Comparison of ENCODE assay signal across 16 mouse cellular contexts in genomic region chr7:36921003-36921402, GRCm38 (mm10).
DNase-seq lines count a peak whose midpoint lies in the region; ATAC-seq and TF ChIP-seq lines count a peak whose summit lies in the region.
"Had no signal": no experiment of that assay in that cellular context is flagged by ENCODE, and none has a peak within 500 bp of the region (broad histone marks: within the 10 kb centered on the region; RNA-seq: fewer than 3 reads in every experiment).

No protein-coding gene starts in this region.

- no peak overlapping the region for H3K9ac ChIP-seq in intestine, embryonic 14.5 days (ENCODE audit: low read length)
- H3K9ac ChIP-seq in intestine, postnatal 0 days (ENCODE audit: low read depth, low read length): no peak overlapping the region
- no peak overlapping the region for H3K9ac ChIP-seq in lung, postnatal 0 days (replicated peaks; ENCODE audit: low read depth)
- H3K9ac ChIP-seq: embryonic facial prominence, embryonic 12.5 days; hindbrain, embryonic 12.5 days; limb, embryonic 15.5 days; neural tube, embryonic 13.5 days had no signal

- H3K4me2 ChIP-seq in intestine, embryonic 14.5 days (ENCODE audit: low read length): no peak overlapping the region
- H3K4me2 ChIP-seq in intestine, postnatal 0 days (replicated peaks; ENCODE audit: low read depth): no peak overlapping the region
- H3K4me2 ChIP-seq in lung, postnatal 0 days (replicated peaks; ENCODE audit: low read depth, low read length): no peak overlapping the region; the same call in 1 of the 2 replicates
- H3K4me2 ChIP-seq: embryonic facial prominence, embryonic 12.5 days; hindbrain, embryonic 12.5 days; limb, embryonic 15.5 days; neural tube, embryonic 13.5 days had no signal

- no peak for DNase-seq in intestine, embryonic 14.5 days (ENCODE audit: low spot score)
- DNase-seq in forelimb bud, embryonic 11.5 days (ENCODE audit: low read depth, low spot score): peak; percentile 40
- peak; percentile 58 to 71 for DNase-seq in kidney, postnatal 4 days
- peak; percentile 75 for DNase-seq in lung, postnatal 0 days (ENCODE audit: low spot score)
- DNase-seq in cerebellum, adult 2 months: no peak
- DNase-seq in spleen, postnatal 14 days (ENCODE audit: low spot score in 2 of 2): no peak
- no peak for DNase-seq in frontal cortex, postnatal 25 days (ENCODE audit: low spot score in 2 of 2)
- DNase-seq: adrenal gland, adult 2 months; cerebellum, adult 8-10 months; gastrocnemius, postnatal 36 days had no signal

- TF ChIP-seq POLR2A in cerebellum, adult 2 months (IDR thresholded peaks at IDR 0.05; ENCODE audit: borderline replicate concordance, insufficient read depth, low read length): no peak

- 0 out of 2 replicates have a peak, but pooled peaks have one; percentile 36 for ATAC-seq in intestine, embryonic 14.5 days (replicated peaks; ENCODE audit: low FRiP score, low TSS enrichment, low read depth)
- no peak for ATAC-seq in intestine, postnatal 0 days
- ATAC-seq in lung, postnatal 0 days: peak; percentile 85

- H3K4me1 ChIP-seq in intestine, embryonic 14.5 days (replicated peaks; ENCODE audit: control insufficient read depth, insufficient read depth, low read length): peaks cover 11% of the 10 kb centered on the region
- no peaks in the 10 kb centered on the region for H3K4me1 ChIP-seq in intestine, postnatal 0 days (replicated peaks; ENCODE audit: control insufficient read depth, insufficient read depth, low read length)
- no peaks in the 10 kb centered on the region for H3K4me1 ChIP-seq in lung, postnatal 0 days (ENCODE audit: insufficient read depth, low read depth, low read length)
- no peaks in the 10 kb centered on the region for H3K4me1 ChIP-seq in cerebellum, adult 2 months (ENCODE audit: control insufficient read depth, insufficient read depth, low read length)
- H3K4me1 ChIP-seq: embryonic facial prominence, embryonic 12.5 days; limb, embryonic 15.5 days; megakaryocyte, embryonic 14.5 days; neural tube, embryonic 13.5 days had no signal

- H3K4me3 ChIP-seq in intestine, embryonic 14.5 days (ENCODE audit: low read depth, low read length): no peak overlapping the region
- H3K4me3 ChIP-seq in intestine, postnatal 0 days (ENCODE audit: low read depth, low read length): no peak overlapping the region
- H3K4me3 ChIP-seq in lung, postnatal 0 days (ENCODE audit: low read depth, low read length): no peak overlapping the region
- no peak overlapping the region for H3K4me3 ChIP-seq in cerebellum, adult 2 months (replicated peaks; ENCODE audit: insufficient read depth, low read depth, low read length)
- H3K4me3 ChIP-seq: embryonic facial prominence, embryonic 12.5 days; hindbrain, embryonic 12.5 days; limb, embryonic 15.5 days; neural tube, embryonic 13.5 days had no signal

- no peak for TF ChIP-seq CTCF in intestine, postnatal 0 days (IDR thresholded peaks at IDR 0.05; ENCODE audit: low read depth)
- TF ChIP-seq CTCF in lung, postnatal 0 days (IDR thresholded peaks at IDR 0.05): no peak
- TF ChIP-seq CTCF in cerebellum, adult 2 months (IDR thresholded peaks at IDR 0.05; ENCODE audit: borderline replicate concordance, insufficient read depth, low read depth, low read length): no peak

- 46% methylated on average over 14 of the region's 14 CpGs for WGBS in intestine, embryonic 14.5 days
- WGBS in intestine, postnatal 0 days: 51% methylated on average over 14 of the region's 14 CpGs
- 33% methylated on average over 14 of the region's 14 CpGs for WGBS in lung, postnatal 0 days
- 91% methylated on average over 14 of the region's 14 CpGs for WGBS in cerebellum, adult 2 months

- H3K27ac ChIP-seq in intestine, embryonic 14.5 days (ENCODE audit: low read depth): no peak overlapping the region
- H3K27ac ChIP-seq in intestine, postnatal 0 days (ENCODE audit: low read depth, low read length): no peak overlapping the region
- no peak overlapping the region for H3K27ac ChIP-seq in lung, postnatal 0 days (ENCODE audit: low read length)
- no peak overlapping the region for H3K27ac ChIP-seq in cerebellum, adult 2 months (ENCODE audit: insufficient read depth, low read length)
- H3K27ac ChIP-seq: embryonic facial prominence, embryonic 12.5 days; hindbrain, embryonic 12.5 days; limb, embryonic 15.5 days; neural tube, embryonic 13.5 days had no signal

- TF ChIP-seq EP300 in lung, postnatal 0 days (IDR thresholded peaks at IDR 0.05): no peak

- no peaks in the 10 kb centered on the region for H3K9me3 ChIP-seq in intestine, embryonic 14.5 days (ENCODE audit: control insufficient read depth, low read length)
- no peaks in the 10 kb centered on the region for H3K9me3 ChIP-seq in intestine, postnatal 0 days (ENCODE audit: control insufficient read depth)
- H3K9me3 ChIP-seq in lung, postnatal 0 days (ENCODE audit: low read length): no peaks in the 10 kb centered on the region
- H3K9me3 ChIP-seq: embryonic facial prominence, embryonic 12.5 days; hindbrain, embryonic 12.5 days; limb, embryonic 15.5 days; neural tube, embryonic 13.5 days had no signal

- no peaks in the 10 kb centered on the region for H3K27me3 ChIP-seq in intestine, embryonic 14.5 days (replicated peaks; ENCODE audit: control insufficient read depth, insufficient read depth, low read length)
- H3K27me3 ChIP-seq in intestine, postnatal 0 days (replicated peaks; ENCODE audit: control insufficient read depth, insufficient read depth, low read length): no peaks in the 10 kb centered on the region
- no peaks in the 10 kb centered on the region for H3K27me3 ChIP-seq in lung, postnatal 0 days (replicated peaks; ENCODE audit: insufficient read depth, low read length)
- H3K27me3 ChIP-seq in cerebellum, adult 2 months (ENCODE audit: control insufficient read depth, insufficient read depth, low read length): no peaks in the 10 kb centered on the region
- H3K27me3 ChIP-seq: embryonic facial prominence, embryonic 12.5 days; hindbrain, embryonic 12.5 days; limb, embryonic 15.5 days; megakaryocyte, embryonic 14.5 days; neural tube, embryonic 13.5 days had no signal

- H3K36me3 ChIP-seq in intestine, embryonic 14.5 days (ENCODE audit: control insufficient read depth, insufficient read depth, low read length): no peaks in the 10 kb centered on the region
- no peaks in the 10 kb centered on the region for H3K36me3 ChIP-seq in intestine, postnatal 0 days (ENCODE audit: control insufficient read depth, insufficient read depth)
- H3K36me3 ChIP-seq in lung, postnatal 0 days (ENCODE audit: insufficient read depth, low read length): no peaks in the 10 kb centered on the region
- H3K36me3 ChIP-seq: embryonic facial prominence, embryonic 12.5 days; hindbrain, embryonic 12.5 days; limb, embryonic 15.5 days; neural tube, embryonic 13.5 days had no signal

Comparison
In these comparisons a context has a peak if more than half of its experiments do, and no peak if none do; other contexts are left out.
1. DNase-seq: peak in forelimb bud, embryonic 11.5 days (single experiment), kidney, postnatal 4 days (2 of 2) and lung, postnatal 0 days (single experiment); none in intestine, embryonic 14.5 days (single experiment), cerebellum, adult 2 months (0 of 2), spleen, postnatal 14 days (0 of 2) and frontal cortex, postnatal 25 days (0 of 2).